Mouse (Mus musculus): ENCODE measurements around the gene Ints3. TPM values are rescaled to one million over a fixed set of nuclear protein-coding genes. Genes with fewer than 3 reads are reported as not detected.
A peak's percentile ranks its signal among the peaks of the same experiment; 100 is the strongest.

The Ints3 gene
- polyA plus RNA-seq, 1 experiment from 2014 or later: 31.7 TPM

- peaks cover 17% of the 10 kb centered on the region for H3K4me1 ChIP-seq (replicated peaks; ENCODE audit: control insufficient read depth, insufficient read depth, low read length)
- H3K9ac ChIP-seq (ENCODE audit: low read length): no peak overlapping the region
- no peak overlapping the region for H3K27ac ChIP-seq (ENCODE audit: low read depth)
- ATAC-seq (replicated peaks; ENCODE audit: low FRiP score, low TSS enrichment, low read depth): no peak
- H3K4me3 ChIP-seq (ENCODE audit: low read depth, low read length): no peak overlapping the region
- WGBS: 86% methylated on average over 4 of the region's 4 CpGs
- H3K36me3 ChIP-seq (ENCODE audit: control insufficient read depth, insufficient read depth, low read length): peaks cover 12% of the 10 kb centered on the region
- no peaks in the 10 kb centered on the region for H3K9me3 ChIP-seq (ENCODE audit: control insufficient read depth, low read length)
- no peaks in the 10 kb centered on the region for H3K27me3 ChIP-seq (replicated peaks; ENCODE audit: control insufficient read depth, insufficient read depth, low read length)
- no peak overlapping the region for H3K4me2 ChIP-seq (ENCODE audit: low read length)
- no peak for DNase-seq (ENCODE audit: low spot score)
Observed at GRCm38 (mm10) chr3:90383690-90384089, 49.7 kb downstream of the Ints3 start.

GRCm38 (mm10) chr3:90381727-90382126 lies 51.7 kb downstream of the Ints3 start:
- Histone ChIP-seq H3K4me3 (ENCODE audit: low read depth, low read length) (no peak overlapping the region), H3K27me3 (replicated peaks; ENCODE audit: control insufficient read depth, insufficient read depth, low read length) (no peaks in the 10 kb centered on the region), H3K9me3 (ENCODE audit: control insufficient read depth, low read length) (no peaks in the 10 kb centered on the region), H3K4me2 (ENCODE audit: low read length) (no peak overlapping the region), H3K36me3 (ENCODE audit: control insufficient read depth, insufficient read depth, low read length) (peaks cover 10% of the 10 kb centered on the region), H3K4me1 (replicated peaks; ENCODE audit: control insufficient read depth, insufficient read depth, low read length) (peaks cover 9% of the 10 kb centered on the region; the same call in 1 of the 2 replicates), H3K27ac (ENCODE audit: low read depth) (no peak overlapping the region), H3K9ac (ENCODE audit: low read length) (no peak overlapping the region)
- 39% methylated on average over 11 of the region's 11 CpGs for WGBS
- ATAC-seq (replicated peaks; ENCODE audit: low FRiP score, low TSS enrichment, low read depth) (no peak), DNase-seq (ENCODE audit: low spot score) (no peak)

DNA sequence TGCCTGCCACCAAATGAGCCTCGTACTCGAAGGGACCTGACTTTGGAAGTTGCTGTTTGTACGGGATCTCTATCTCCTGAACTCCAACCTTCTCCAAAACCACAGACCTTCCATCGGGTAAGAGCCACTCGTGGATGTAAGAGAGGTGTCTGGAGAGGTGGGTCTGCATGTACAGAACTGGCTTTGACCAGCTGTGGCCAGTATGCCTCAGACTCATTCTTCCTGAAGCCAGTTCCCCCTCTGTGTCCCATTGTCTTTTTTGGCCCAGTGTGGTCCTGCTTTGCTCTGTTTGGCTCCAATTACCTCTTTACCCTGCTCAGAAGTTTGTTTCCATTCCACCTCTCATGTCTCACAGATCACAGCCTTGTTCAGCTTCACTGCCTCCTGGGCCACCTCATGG lies 54.9 kb downstream of the Ints3 start:
- ATAC-seq (replicated peaks; ENCODE audit: low FRiP score, low TSS enrichment, low read depth): no peak
- Histone ChIP-seq H3K4me1 (replicated peaks; ENCODE audit: control insufficient read depth, insufficient read depth, low read length) (no peaks in the 10 kb centered on the region), H3K9ac (ENCODE audit: low read length) (no peak overlapping the region), H3K27ac (ENCODE audit: low read depth) (no peak overlapping the region), H3K9me3 (ENCODE audit: control insufficient read depth, low read length) (no peaks in the 10 kb centered on the region), H3K27me3 (replicated peaks; ENCODE audit: control insufficient read depth, insufficient read depth, low read length) (no peaks in the 10 kb centered on the region), H3K36me3 (ENCODE audit: control insufficient read depth, insufficient read depth, low read length) (no peaks in the 10 kb centered on the region), H3K4me2 (ENCODE audit: low read length) (no peak overlapping the region), H3K4me3 (ENCODE audit: low read depth, low read length) (no peak overlapping the region)
- 80% methylated on average over 5 of the region's 5 CpGs for WGBS
- no peak for DNase-seq (ENCODE audit: low spot score)

- no peaks in the 10 kb centered on the region for H3K36me3 ChIP-seq (ENCODE audit: control insufficient read depth, insufficient read depth, low read length)
- H3K27me3 ChIP-seq (replicated peaks; ENCODE audit: control insufficient read depth, insufficient read depth, low read length): no peaks in the 10 kb centered on the region
- H3K27ac ChIP-seq (ENCODE audit: low read depth): no peak overlapping the region
- H3K9ac ChIP-seq (ENCODE audit: low read length): no peak overlapping the region
- H3K9me3 ChIP-seq (ENCODE audit: control insufficient read depth, low read length): no peaks in the 10 kb centered on the region
- no peak for DNase-seq (ENCODE audit: low spot score)
- no peaks in the 10 kb centered on the region for H3K4me1 ChIP-seq (replicated peaks; ENCODE audit: control insufficient read depth, insufficient read depth, low read length)
- H3K4me2 ChIP-seq (ENCODE audit: low read length): no peak overlapping the region
- WGBS: 69% methylated on average over 1 of the region's 1 CpGs
- H3K4me3 ChIP-seq (ENCODE audit: low read depth, low read length): no peak overlapping the region
- no peak for ATAC-seq (replicated peaks; ENCODE audit: low FRiP score, low TSS enrichment, low read depth)
Observed at GRCm38 (mm10) chr3:90376247-90376585, 57.2 kb downstream of the Ints3 start.

DNA sequence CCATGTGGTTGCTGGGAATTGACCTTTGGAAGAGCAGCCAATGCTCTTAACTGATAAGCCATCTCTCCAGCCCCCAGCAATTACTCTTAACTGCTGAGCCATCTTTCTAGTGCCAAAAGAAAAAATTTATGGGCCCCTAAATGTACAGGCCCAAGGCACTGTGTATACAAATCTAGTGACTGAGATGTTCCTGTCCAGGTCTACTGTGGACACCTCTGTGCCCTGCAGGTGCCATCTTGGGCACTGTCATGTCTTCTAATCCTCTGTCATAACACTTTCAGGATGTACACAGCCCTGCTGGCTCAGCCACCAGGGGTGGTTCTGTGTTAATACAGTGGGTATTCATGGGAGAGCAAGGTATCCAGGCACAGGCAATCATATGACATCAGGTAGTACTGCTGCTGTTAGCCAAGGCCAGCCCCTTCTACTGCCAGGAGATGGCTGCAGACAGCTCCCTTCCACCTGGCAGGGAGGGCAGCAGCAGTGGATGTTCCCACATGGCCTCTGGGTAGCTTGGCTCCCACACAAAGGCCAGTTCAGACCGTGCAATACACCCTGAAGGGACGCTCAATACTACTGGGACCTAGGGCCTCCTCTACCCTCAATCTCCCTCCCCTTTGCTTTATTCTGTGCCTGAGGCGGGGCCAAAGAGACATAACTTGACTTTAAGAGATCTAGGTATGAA lies 57.7 kb downstream of the Ints3 start:
- no peak overlapping the region for H3K27ac ChIP-seq (ENCODE audit: low read depth)
- H3K4me2 ChIP-seq (ENCODE audit: low read length): no peak overlapping the region
- ATAC-seq (replicated peaks; ENCODE audit: low FRiP score, low TSS enrichment, low read depth) (no peak), DNase-seq (ENCODE audit: low spot score) (no peak)
- no peaks in the 10 kb centered on the region for H3K36me3 ChIP-seq (ENCODE audit: control insufficient read depth, insufficient read depth, low read length)
- no peaks in the 10 kb centered on the region for H3K4me1 ChIP-seq (replicated peaks; ENCODE audit: control insufficient read depth, insufficient read depth, low read length)
- no peaks in the 10 kb centered on the region for H3K9me3 ChIP-seq (ENCODE audit: control insufficient read depth, low read length)
- 55% methylated on average over 3 of the region's 3 CpGs for WGBS
- H3K27me3 ChIP-seq (replicated peaks; ENCODE audit: control insufficient read depth, insufficient read depth, low read length): no peaks in the 10 kb centered on the region
- no peak overlapping the region for H3K4me3 ChIP-seq (ENCODE audit: low read depth, low read length)
- H3K9ac ChIP-seq (ENCODE audit: low read length): no peak overlapping the region

GRCm38 (mm10) chr3:90374368-90374767 lies 59.1 kb downstream of the Ints3 start:
- Histone ChIP-seq H3K4me1 (replicated peaks; ENCODE audit: control insufficient read depth, insufficient read depth, low read length) (no peaks in the 10 kb centered on the region), H3K27me3 (replicated peaks; ENCODE audit: control insufficient read depth, insufficient read depth, low read length) (no peaks in the 10 kb centered on the region), H3K4me3 (ENCODE audit: low read depth, low read length) (no peak overlapping the region), H3K9me3 (ENCODE audit: control insufficient read depth, low read length) (no peaks in the 10 kb centered on the region), H3K4me2 (ENCODE audit: low read length) (no peak overlapping the region), H3K36me3 (ENCODE audit: control insufficient read depth, insufficient read depth, low read length) (no peaks in the 10 kb centered on the region), H3K9ac (ENCODE audit: low read length) (no peak overlapping the region), H3K27ac (ENCODE audit: low read depth) (no peak overlapping the region)
- ATAC-seq (replicated peaks; ENCODE audit: low FRiP score, low TSS enrichment, low read depth) (no peak), DNase-seq (ENCODE audit: low spot score) (no peak)
- WGBS: 77% methylated on average over 4 of the region's 4 CpGs

- no peak overlapping the region for H3K27ac ChIP-seq (ENCODE audit: low read depth)
- DNase-seq (ENCODE audit: low spot score) (peak; percentile 87), ATAC-seq (replicated peaks; ENCODE audit: low FRiP score, low TSS enrichment, low read depth) (peak; percentile 59; the same call in 1 of the 2 replicates)
- no peaks in the 10 kb centered on the region for H3K9me3 ChIP-seq (ENCODE audit: control insufficient read depth, low read length)
- no peaks in the 10 kb centered on the region for H3K36me3 ChIP-seq (ENCODE audit: control insufficient read depth, insufficient read depth, low read length)
- 0 out of 2 replicates have a peak overlapping the region, but pooled peaks have one; percentile 18 for H3K4me2 ChIP-seq (ENCODE audit: low read length)
- H3K9ac ChIP-seq (ENCODE audit: low read length): no peak overlapping the region
- 25% methylated on average over 4 of the region's 4 CpGs for WGBS
- no peaks in the 10 kb centered on the region for H3K27me3 ChIP-seq (replicated peaks; ENCODE audit: control insufficient read depth, insufficient read depth, low read length)
- H3K4me3 ChIP-seq (ENCODE audit: low read depth, low read length): no peak overlapping the region
- H3K4me1 ChIP-seq (replicated peaks; ENCODE audit: control insufficient read depth, insufficient read depth, low read length): no peaks in the 10 kb centered on the region
Observed at GRCm38 (mm10) chr3:90373432-90374028, 59.9 kb downstream of the Ints3 start.

DNA sequence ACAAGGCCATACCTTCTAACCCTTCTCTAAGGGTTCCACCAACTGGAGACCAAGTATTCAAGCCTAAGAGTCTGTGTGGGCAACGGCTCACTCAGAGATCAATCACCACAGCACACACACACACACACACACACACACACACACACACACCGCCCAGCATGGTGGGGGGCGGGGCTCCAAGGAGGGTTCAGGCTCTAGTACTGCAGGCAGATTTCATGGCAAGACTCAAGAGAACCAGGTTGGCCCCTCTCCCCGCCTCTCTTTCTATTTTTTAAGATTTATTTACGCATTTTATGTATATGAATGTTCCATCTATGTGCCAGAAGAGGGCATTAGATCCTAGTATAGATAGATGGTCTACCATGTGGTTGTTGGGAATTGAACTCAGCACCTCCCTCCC lies 60.6 kb downstream of the Ints3 start:
- Histone ChIP-seq H3K9ac (ENCODE audit: low read length) (no peak overlapping the region), H3K27me3 (replicated peaks; ENCODE audit: control insufficient read depth, insufficient read depth, low read length) (no peaks in the 10 kb centered on the region), H3K4me2 (ENCODE audit: low read length) (no peak overlapping the region), H3K9me3 (ENCODE audit: control insufficient read depth, low read length) (no peaks in the 10 kb centered on the region), H3K4me1 (replicated peaks; ENCODE audit: control insufficient read depth, insufficient read depth, low read length) (no peaks in the 10 kb centered on the region), H3K36me3 (ENCODE audit: control insufficient read depth, insufficient read depth, low read length) (no peaks in the 10 kb centered on the region), H3K27ac (ENCODE audit: low read depth) (no peak overlapping the region), H3K4me3 (ENCODE audit: low read depth, low read length) (no peak overlapping the region)
- DNase-seq (ENCODE audit: low spot score): no peak
- 64% methylated on average over 5 of the region's 5 CpGs for WGBS
- ATAC-seq (replicated peaks; ENCODE audit: low FRiP score, low TSS enrichment, low read depth): no peak

GRCm38 (mm10) chr3:90371857-90372256 lies 61.6 kb downstream of the Ints3 start:
- WGBS: 76% methylated on average over 7 of the region's 7 CpGs
- no peaks in the 10 kb centered on the region for H3K36me3 ChIP-seq (ENCODE audit: control insufficient read depth, insufficient read depth, low read length)
- H3K4me3 ChIP-seq (ENCODE audit: low read depth, low read length): no peak overlapping the region
- DNase-seq (ENCODE audit: low spot score): no peak
- no peaks in the 10 kb centered on the region for H3K27me3 ChIP-seq (replicated peaks; ENCODE audit: control insufficient read depth, insufficient read depth, low read length)
- no peak overlapping the region for H3K9ac ChIP-seq (ENCODE audit: low read length)
- no peak for ATAC-seq (replicated peaks; ENCODE audit: low FRiP score, low TSS enrichment, low read depth)
- H3K27ac ChIP-seq (ENCODE audit: low read depth): no peak overlapping the region
- no peaks in the 10 kb centered on the region for H3K4me1 ChIP-seq (replicated peaks; ENCODE audit: control insufficient read depth, insufficient read depth, low read length)
- H3K9me3 ChIP-seq (ENCODE audit: control insufficient read depth, low read length): no peaks in the 10 kb centered on the region
- no peak overlapping the region for H3K4me2 ChIP-seq (ENCODE audit: low read length)
